Mouse (Mus musculus) heart, postnatal 0 days (tissue): Measurements from ENCODE around the gene Mdh1. TPM values are rescaled to one million over a fixed set of nuclear protein-coding genes. Genes with fewer than 3 reads are reported as not detected.
"Not testable (repeated sequence)": the region's sequence is repeated elsewhere in the genome, so short reads cannot be mapped to it uniquely, and the experiment has no call there.

Experiments used
- ATAC-seq: fragments of 200-750 bp; cut with Nextera tagmentation; 2 replicates; pipeline ENCODE4 v1.8.0; 2017; ENCODE audit warnings: low read depth, moderate number of reproducible peaks, moderate library complexity; ENCODE audit not compliant: insufficient read depth
- DNase-seq: peaks from one replicate; pipeline ENCODE4 v3.0.0-alpha.2; 2016; ENCODE audit warnings: low spot score
- H3K27ac ChIP-seq: fragments of 300-500 bp; sonication (generic); 2 replicates; pipeline ENCODE4 v1.5.1; 2014; ENCODE audit warnings: low read depth, mild to moderate bottlenecking
- H3K27me3 ChIP-seq: fragments of 300-500 bp; sonication (generic); 2 replicates; pipeline ENCODE4 v1.6.1; 2014; ENCODE audit warnings: low read length, mixed read lengths; ENCODE audit not compliant: control insufficient read depth, insufficient read depth
- H3K36me3 ChIP-seq: fragments of 300-500 bp; sonication (generic); replicated peaks from 2 replicates; pipeline ENCODE4 v1.6.1; 2014; ENCODE audit warnings: low read length, mixed read lengths; ENCODE audit not compliant: control insufficient read depth, insufficient read depth
- H3K4me1 ChIP-seq: fragments of 300-500 bp; sonication (generic); 2 replicates; pipeline ENCODE4 v1.6.1; 2014; ENCODE audit warnings: antibody characterized with exemption; ENCODE audit not compliant: control insufficient read depth, insufficient read depth
- H3K4me2 ChIP-seq: fragments of 300-500 bp; sonication (generic); 2 replicates; pipeline ENCODE4 v1.6.1; 2014; ENCODE audit warnings: low read depth, mild to moderate bottlenecking, low read length, moderate library complexity
- H3K4me3 ChIP-seq: fragments of 300-500 bp; sonication (generic); 2 replicates; pipeline ENCODE4 v1.5.1; 2014; ENCODE audit warnings: low read depth, low read length
- H3K9ac ChIP-seq: fragments of 300-500 bp; sonication (generic); replicated peaks from 2 replicates; pipeline ENCODE4 v1.6.1; 2014; ENCODE audit warnings: low read depth, low read length, mixed read lengths
- H3K9me3 ChIP-seq: fragments of 300-500 bp; sonication (generic); replicated peaks from 2 replicates; pipeline ENCODE4 v1.6.1; 2016; ENCODE audit warnings: low read length; ENCODE audit not compliant: control insufficient read depth
- CTCF ChIP-seq: IDR thresholded peaks from 2 replicates; pipeline ENCODE4 v1.5.1; 2016; ENCODE audit warnings: antibody characterized with exemption, control low read depth, low read depth
- EP300 ChIP-seq: IDR thresholded peaks from 2 replicates; pipeline ENCODE4 v1.6.1; 2016; ENCODE audit warnings: antibody characterized with exemption, low read depth
- WGBS: fragments of 180-500 bp; shearing (Covaris S2); extraction: QIAGEN DNeasy Blood & Tissue Kit; methylation state at CpG from one replicate; pipeline ENCODE4 v1.1.7; 2014; 5-methylcytosine and 5-hydroxymethylcytosine counted together
- microRNA-seq: library from miRNA; unstranded; fragments of <30 nt; microRNA quantifications from one replicate; pipeline ENCODE4, GENCODE M21; 2016
- polyA plus RNA-seq: library from polyadenylated mRNA; unstranded; fragments of >200 nt; fragmentation: Nextera tagmentation; extraction: Ambion mirVana; gene quantifications from 2 replicates; pipeline ENCODE4 v1.2.1, GENCODE M21; 2015
- total RNA-seq: library from RNA; depleted of rRNA; stranded (reverse); fragments of >200 nt; gene quantifications from 2 replicates; pipeline ENCODE4 v1.2.3, GENCODE M21; 2014; ENCODE audit warnings: low replicate concordance; rRNA removed

Gene Mdh1
- total and polyA plus RNA-seq, 2 experiments from 2014 or later: 1,252 to 3,016 TPM

DNA sequence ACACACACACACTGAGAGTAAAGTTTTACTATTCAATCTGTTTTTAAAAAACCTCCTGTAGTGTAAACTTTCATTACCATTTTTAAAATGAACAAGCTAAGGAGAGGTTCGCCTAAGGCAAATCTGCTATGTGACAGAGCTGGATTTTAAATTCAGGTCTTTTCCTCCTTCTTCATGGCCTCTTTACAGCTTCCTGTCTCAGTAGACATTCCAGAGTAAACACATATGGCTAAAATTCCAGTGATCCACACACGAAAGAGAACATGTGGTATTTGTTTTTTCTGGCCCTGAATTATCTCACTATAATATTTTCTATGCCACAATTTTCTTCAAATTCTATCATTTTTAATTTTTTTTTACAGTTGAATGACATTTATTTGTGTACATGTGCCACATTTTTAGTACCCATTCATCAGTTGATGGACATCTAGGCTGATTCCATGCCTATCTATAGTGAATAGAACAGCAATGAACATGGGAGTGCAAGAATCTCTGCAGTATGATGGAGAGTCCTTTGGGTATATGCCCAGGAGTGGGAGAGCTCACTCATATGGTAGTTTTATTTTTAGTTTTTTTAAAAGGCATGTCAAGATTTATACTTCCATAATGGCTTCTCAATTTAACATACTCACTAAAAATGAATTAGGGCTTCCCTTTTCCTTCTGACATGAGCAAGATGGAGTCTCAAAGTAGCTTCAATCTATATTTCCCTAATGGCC, 43.3 kb downstream of the Mdh1 start:
- H3K4me1 ChIP-seq: no peaks in the 10 kb centered on the region
- 49% methylated on average over 2 of the region's 2 CpGs for WGBS
- H3K9ac ChIP-seq: no peak overlapping the region
- no peak overlapping the region for H3K27ac ChIP-seq
- H3K36me3 ChIP-seq: no peaks in the 10 kb centered on the region
- TF ChIP-seq CTCF (no peak), EP300 (no peak)
- no peak overlapping the region for H3K4me3 ChIP-seq
- no peaks in the 10 kb centered on the region for H3K9me3 ChIP-seq
- no peak for ATAC-seq
- no peak overlapping the region for H3K4me2 ChIP-seq
- H3K27me3 ChIP-seq: no peaks in the 10 kb centered on the region
- no peak for DNase-seq

- no peaks in the 10 kb centered on the region for H3K36me3 ChIP-seq
- no peaks in the 10 kb centered on the region for H3K27me3 ChIP-seq
- TF ChIP-seq EP300 (no peak), CTCF (no peak)
- ATAC-seq: no peak
- H3K9ac ChIP-seq: no peak overlapping the region
- H3K9me3 ChIP-seq: no peaks in the 10 kb centered on the region
- H3K4me2 ChIP-seq: no peak overlapping the region
- no peak overlapping the region for H3K4me3 ChIP-seq
- no peak overlapping the region for H3K27ac ChIP-seq
- no peak for DNase-seq
- no peaks in the 10 kb centered on the region for H3K4me1 ChIP-seq
- 82% methylated on average over 9 of the region's 9 CpGs for WGBS
Measured at GRCm38 (mm10) chr11:21517726-21518125, 54.4 kb downstream of the Mdh1 start.

- H3K9me3 ChIP-seq, H3K9ac ChIP-seq, H3K4me2 ChIP-seq, H3K27ac ChIP-seq, ATAC-seq, H3K4me3 ChIP-seq, DNase-seq, H3K4me1 ChIP-seq, H3K27me3 ChIP-seq, H3K36me3 ChIP-seq: not testable (repeated sequence)
- 89% methylated on average over 1 of the region's 1 CpGs for WGBS
Measured at GRCm38 (mm10) chr11:21516396-21516795, 55.8 kb downstream of the Mdh1 start.

GRCm38 (mm10) chr11:21510577-21510976, 61.6 kb downstream of the Mdh1 start:
- not testable (repeated sequence) for H3K4me2 ChIP-seq, H3K9ac ChIP-seq, H3K4me1 ChIP-seq, H3K27me3 ChIP-seq, H3K36me3 ChIP-seq, DNase-seq, H3K27ac ChIP-seq, ATAC-seq, H3K9me3 ChIP-seq, H3K4me3 ChIP-seq
- WGBS: 66% methylated on average over 1 of the region's 1 CpGs

DNA sequence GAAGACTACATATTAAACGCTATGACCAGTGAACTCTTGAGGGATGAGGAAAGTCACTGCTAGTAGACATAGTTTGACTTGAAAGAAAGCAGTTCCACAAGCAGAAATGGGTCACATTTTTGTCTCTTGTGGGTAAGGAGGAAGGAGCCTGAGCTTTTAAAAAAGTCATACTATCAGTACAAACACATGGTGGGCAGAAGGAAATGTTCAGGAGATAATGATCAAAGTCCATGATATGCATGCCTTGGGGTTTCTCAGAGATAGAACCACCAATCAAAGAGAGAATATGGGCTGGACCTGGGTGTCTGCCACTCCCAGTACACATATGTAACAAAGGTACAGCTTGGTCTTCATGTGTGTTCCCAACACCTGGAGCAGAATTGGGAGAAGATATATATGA, 63.5 kb downstream of the Mdh1 start:
- H3K9me3 ChIP-seq, H3K9ac ChIP-seq, ATAC-seq, H3K4me3 ChIP-seq, H3K4me2 ChIP-seq, H3K36me3 ChIP-seq, H3K27me3 ChIP-seq, H3K27ac ChIP-seq, DNase-seq, H3K4me1 ChIP-seq: not testable (repeated sequence)
- WGBS: 68% methylated on average over 1 of the region's 1 CpGs

DNA sequence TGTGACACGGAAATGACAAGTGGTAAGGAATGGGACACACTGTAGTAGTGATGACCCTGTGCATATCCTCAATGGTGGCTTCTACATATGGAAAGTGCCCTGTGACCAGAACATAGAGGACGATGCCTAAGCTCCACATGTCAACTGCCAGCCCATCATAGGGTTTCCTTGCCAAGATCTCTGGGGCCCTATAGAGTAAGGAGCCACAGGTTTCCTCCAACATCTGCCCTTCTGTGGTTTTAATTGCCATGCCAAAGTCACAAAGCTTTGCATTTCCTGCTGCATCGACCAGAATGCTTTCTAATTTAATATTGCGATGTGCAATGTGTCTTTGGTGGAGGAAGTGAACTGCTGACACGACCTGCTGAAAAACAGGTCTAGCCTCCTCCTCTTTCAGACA, 65.1 kb downstream of the Mdh1 start:
- DNase-seq, H3K36me3 ChIP-seq, H3K4me1 ChIP-seq, ATAC-seq, H3K9me3 ChIP-seq, H3K27me3 ChIP-seq, H3K27ac ChIP-seq, H3K9ac ChIP-seq, H3K4me2 ChIP-seq, H3K4me3 ChIP-seq: not testable (repeated sequence)
- 83% methylated on average over 5 of the region's 5 CpGs for WGBS

Small RNAs within 50 kb of the gene (microRNA-seq; reads per million reads assigned to microRNA genes)
- not detected for gene Gm22990

Other genes with a start within 250 kb of the Mdh1 start
- gene Ugp2, start 201.2 kb downstream of the Mdh1 start, total RNA-seq: 121 and 126 TPM in 2 replicates
- gene Ugp2, start 201.2 kb downstream of the Mdh1 start, polyA plus RNA-seq: 178 and 187 TPM in 2 replicates
- gene Wdpcp, start 132 bp downstream of the Mdh1 start, total RNA-seq: 5.8 and 32.1 TPM in 2 replicates
- 4.0 and 4.2 TPM in 2 replicates for gene Wdpcp, start 132 bp downstream of the Mdh1 start, polyA plus RNA-seq